Mouse (Mus musculus) kidney, postnatal 14 days (tissue): ENCODE data around the gene Baz2b.

Experiments
- DNase-seq: peaks from one replicate; pipeline ENCODE4 v3.0.0; 2022; ENCODE audit warnings: mixed read lengths

Baz2b gene

GRCm38 (mm10) chr2:60126831-60127230, 82.8 kb downstream of the Baz2b start:
- no peak for DNase-seq

GRCm38 (mm10) chr2:60126292-60126691, 83.3 kb downstream of the Baz2b start:
- DNase-seq: no peak

GRCm38 (mm10) chr2:60125049-60126004, 84.3 kb downstream of the Baz2b start:
- peak; percentile 78 for DNase-seq

GRCm38 (mm10) chr2:60124648-60125048, 85.0 kb downstream of the Baz2b start:
- peak; percentile 74 for DNase-seq

- no peak for DNase-seq
Observed at GRCm38 (mm10) chr2:60123911-60124647, 85.6 kb downstream of the Baz2b start.

DNA sequence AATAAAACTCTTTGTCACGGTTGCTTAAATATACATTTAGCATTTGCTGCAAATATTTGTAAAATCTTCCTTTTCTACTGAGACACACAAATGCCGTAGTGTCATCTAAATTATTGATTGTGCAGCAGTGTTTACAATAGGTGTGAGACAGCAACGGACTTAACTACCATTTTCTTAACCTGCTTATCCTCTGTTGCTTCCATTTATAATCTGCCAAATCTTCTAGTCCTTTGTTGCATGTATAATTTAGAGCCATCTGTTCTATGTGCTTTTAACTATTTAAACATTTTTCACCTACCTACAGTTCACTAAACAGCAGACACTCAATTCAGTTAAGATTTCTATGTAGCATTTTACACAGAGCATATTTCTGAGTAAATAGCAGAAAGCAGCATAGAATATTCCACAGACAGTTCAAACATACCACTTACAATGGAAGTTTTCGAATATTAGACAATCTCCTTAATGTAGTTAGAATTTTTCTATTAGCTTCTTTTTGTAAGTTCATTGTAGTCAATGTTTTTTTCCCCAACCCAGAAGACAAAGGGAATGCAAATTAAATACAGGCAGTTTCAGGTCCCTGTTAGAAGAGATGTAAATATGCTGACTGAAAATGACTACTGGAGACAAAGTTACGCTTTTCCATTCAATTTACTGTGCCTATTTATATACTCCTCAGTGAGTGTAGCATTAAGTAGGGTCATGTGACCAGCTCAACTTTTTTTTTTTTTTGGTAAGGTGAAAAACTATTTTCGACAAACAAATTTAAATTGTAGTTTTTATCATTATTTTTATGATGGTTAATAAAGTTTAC, 86.4 kb downstream of the Baz2b start:
- no peak for DNase-seq

GRCm38 (mm10) chr2:60122188-60122587, 87.5 kb downstream of the Baz2b start:
- DNase-seq: no peak

DNA sequence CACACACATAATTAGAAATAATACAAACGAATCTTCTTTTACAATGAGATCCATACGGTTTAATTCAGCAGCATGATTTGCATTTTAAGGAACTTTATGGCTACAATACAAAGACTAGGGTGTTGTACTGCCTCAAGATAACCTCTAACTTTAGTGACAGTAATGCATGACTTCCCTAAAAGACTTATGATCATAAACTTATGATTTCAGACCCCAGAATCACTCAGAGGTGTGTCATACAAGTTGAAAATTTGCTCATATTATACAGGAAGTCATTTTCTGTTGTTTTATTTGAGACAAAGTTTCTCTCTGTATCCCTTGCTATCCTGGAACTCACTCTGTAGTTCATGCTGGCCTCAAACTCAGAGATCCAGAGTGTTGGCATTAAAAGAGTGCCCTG, 89.0 kb downstream of the Baz2b start:
- DNase-seq: no peak

- DNase-seq: no peak
Observed at GRCm38 (mm10) chr2:60118684-60119558, 90.7 kb downstream of the Baz2b start.

DNA sequence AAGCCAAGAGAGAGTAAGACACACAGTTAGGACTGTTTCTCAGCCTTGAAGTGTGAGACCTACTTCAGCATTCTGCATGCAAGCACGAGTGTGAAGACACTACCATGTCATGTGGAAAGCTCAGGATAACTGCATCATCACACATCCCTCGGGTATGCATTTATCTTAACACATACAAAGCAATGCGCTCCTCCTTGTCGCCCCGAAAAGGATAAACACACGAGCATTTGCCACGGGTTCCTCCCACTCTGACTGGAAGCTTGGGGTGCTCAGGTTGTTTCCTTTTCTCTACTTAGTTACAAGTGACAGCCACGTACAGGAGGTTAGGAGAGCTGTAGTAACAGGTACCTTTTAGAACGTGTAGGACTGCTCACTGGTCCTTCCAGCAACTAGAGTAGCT, 91.8 kb downstream of the Baz2b start:
- DNase-seq: no peak

DNA sequence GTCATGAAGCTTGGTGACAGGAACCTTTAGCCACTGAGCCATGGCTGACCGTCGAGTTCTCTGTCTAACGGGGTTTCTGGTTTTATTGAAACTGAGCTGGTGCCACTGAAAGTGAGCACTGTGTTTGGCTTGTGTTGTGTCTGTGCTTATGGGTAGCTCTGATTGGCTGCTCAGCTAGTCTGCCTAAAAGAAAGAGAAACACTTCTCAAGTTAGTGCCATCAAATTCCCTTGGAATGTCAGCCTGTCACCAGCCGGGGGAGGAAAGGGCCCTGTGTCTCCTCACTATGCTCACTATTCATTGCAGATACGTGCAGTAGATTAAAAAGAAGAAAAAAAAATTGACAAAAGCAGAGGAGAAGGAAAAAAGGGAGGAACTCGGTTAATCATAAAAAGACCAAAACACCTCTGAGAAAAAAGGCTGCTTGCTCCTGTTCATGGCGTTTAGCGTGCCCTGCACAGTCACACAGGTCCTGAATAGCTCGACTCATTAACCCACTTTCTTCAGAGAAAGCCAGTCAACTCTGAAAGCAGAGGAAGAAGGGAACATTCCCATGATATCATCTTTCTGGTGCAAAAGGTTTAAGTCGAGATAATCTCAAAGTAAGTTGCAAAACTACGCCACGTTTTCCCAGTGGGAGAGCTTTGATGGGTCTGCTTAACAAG, 93.6 kb downstream of the Baz2b start:
- no peak for DNase-seq

DNA sequence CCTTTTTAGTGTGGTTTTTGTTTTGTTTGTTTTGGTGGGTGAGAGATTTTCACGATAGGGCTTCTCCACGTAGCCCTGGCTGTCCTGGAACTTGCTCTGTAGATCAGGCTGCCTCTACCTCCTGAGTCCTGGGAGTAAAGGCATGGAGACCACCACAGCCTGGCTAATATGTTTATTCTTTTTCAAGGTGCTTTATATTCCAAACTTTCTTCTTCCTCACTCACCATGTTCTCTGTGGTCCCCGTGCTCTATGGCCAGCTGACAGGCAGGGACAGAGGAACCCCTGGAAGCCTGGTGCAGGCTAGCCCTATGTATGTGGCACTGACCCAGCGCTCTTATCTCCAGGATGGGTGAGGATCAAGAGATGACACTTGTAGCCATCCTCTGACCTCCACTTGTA, 94.7 kb downstream of the Baz2b start:
- DNase-seq: no peak

- DNase-seq: no peak
Observed at GRCm38 (mm10) chr2:60113661-60114560, 95.7 kb downstream of the Baz2b start.

DNA sequence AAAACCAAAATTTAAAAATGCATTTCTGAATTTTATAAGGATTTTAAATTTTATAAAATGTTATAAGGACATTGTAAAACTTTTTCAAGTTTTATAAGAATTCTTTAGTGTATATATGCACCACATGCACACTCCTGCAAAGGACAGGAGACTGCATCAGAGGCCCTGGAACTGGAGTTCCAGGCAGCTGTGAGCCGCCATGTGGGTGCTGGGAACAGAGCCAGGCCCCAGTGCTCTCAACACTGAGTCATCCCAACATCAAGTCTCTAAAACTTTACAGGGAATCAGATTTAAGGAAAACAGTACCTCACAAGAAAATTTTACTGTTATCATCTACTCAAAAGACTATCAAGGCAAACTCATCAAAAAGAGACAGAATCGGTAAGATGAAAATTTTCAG, 97.5 kb downstream of the Baz2b start:
- DNase-seq: no peak

- no peak for DNase-seq
Observed at GRCm38 (mm10) chr2:60109001-60109400, 100.6 kb downstream of the Baz2b start.

DNA sequence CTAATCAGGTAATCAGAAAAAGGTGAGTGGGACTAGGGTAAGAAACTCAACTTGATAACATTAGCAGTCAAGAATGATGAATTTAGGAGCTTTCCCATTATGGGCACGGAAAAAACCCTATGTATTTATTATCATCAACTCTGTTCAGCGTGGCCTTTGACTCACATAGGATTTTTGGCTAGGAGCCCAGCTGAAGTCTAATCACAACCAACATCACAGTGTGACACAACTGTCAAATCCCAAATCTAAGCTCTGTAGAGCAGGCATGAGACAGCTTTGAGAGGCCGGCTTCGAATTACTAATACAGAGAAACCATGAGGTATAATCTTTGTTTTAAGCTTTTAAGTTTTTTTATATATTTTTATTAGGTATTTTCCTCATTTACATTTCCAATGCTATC, 113.0 kb downstream of the Baz2b start:
- no peak for DNase-seq

- no peak for DNase-seq
Observed at GRCm38 (mm10) chr2:60090280-60090679, 119.4 kb downstream of the Baz2b start.

- DNase-seq: peak; percentile 40
Observed at GRCm38 (mm10) chr2:60089528-60090247, 120.0 kb downstream of the Baz2b start.

DNA sequence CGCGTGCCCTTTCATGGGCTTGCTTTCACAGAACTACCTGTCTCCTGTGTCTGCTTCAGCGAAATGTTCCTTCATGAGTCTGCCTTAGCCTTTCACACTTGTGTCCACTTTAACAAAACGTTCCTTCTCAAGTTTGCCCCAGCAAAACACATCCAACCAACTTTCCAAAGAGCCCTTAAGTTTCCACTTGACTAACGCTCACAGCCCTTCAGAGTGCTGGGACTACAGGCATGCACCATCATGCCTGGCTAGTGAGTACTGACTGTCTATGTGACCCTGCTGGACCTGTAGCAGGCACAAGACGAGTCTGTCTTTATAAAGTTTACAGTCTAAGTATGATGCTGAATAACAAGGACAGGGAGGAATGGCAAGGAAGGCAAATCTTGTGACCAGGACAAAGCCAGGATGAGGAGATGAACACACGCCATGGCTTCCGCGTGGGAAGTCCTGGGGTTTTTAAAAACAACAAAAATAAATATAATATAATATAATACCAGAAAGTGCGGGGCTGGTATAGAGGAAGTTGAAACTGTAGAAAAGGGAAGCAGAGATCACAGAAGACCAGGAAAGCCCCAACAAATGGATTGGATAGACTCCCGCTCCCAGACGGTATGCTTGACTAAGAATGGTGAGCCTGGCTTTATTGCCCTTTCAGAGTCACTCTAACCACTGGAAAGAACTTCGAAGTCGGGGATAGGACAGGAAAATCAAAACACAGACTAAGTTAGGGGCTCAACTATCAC, 120.7 kb downstream of the Baz2b start:
- no peak for DNase-seq
